Mouse (Mus musculus) kidney, adult 2 months (tissue): ENCODE measurements at regions not wholly inside any gene's neighbourhood (a gene's known extent, or its start where the extent isn't known, plus 50 kb on each side); places are given as distances from the start of the nearest gene placed in this dataset.

Source experiments
- DNase-seq: peaks from one replicate; pipeline ENCODE4 v3.0.0; 2021
- H3K27ac ChIP-seq: fragments of 200-500 bp; 2 replicates; pipeline ENCODE4 v1.5.1; 2012; ENCODE audit warnings: low read depth, low read length, control low read depth, inconsistent platforms; ENCODE audit not compliant: insufficient read depth
- H3K27me3 ChIP-seq: fragments of 200-500 bp; replicated peaks from 2 replicates; pipeline ENCODE4 v1.6.1; 2012; ENCODE audit warnings: mild to moderate bottlenecking, moderate library complexity, low read length, inconsistent platforms; ENCODE audit not compliant: control insufficient read depth, insufficient read depth
- H3K36me3 ChIP-seq: fragments of 200-500 bp; 2 replicates; pipeline ENCODE4 v1.6.1; 2012; ENCODE audit warnings: mild to moderate bottlenecking, moderate library complexity, low read length, inconsistent platforms; ENCODE audit not compliant: control insufficient read depth, insufficient read depth
- H3K4me1 ChIP-seq: fragments of 200-500 bp; 2 replicates; pipeline ENCODE4 v1.6.1; 2011; ENCODE audit warnings: low read length; ENCODE audit not compliant: control insufficient read depth, insufficient read depth
- H3K4me3 ChIP-seq: fragments of 200-500 bp; 2 replicates; pipeline ENCODE4 v1.5.1; 2011; ENCODE audit warnings: mild to moderate bottlenecking, low read depth, low read length, control low read depth; ENCODE audit not compliant: insufficient read depth
- CTCF ChIP-seq: fragments of 200-500 bp; conservative IDR thresholded peaks from 2 replicates; pipeline ENCODE4 v1.5.1; 2011; ENCODE audit warnings: low read depth, mild to moderate bottlenecking, control low read depth, low read length, moderate library complexity, mixed read lengths; ENCODE audit not compliant: insufficient read depth, insufficient read length
- POLR2A ChIP-seq: fragments of 200-500 bp; IDR thresholded peaks from one replicate; pipeline ENCODE4 v1.6.1; 2011; ENCODE audit warnings: low read depth, low read length, control low read depth
- WGBS: fragments of 180-500 bp; shearing (Covaris S2); methylation state at CpG from one replicate; pipeline ENCODE4 v1.1.7; 2018; 5-methylcytosine and 5-hydroxymethylcytosine counted together

DNA sequence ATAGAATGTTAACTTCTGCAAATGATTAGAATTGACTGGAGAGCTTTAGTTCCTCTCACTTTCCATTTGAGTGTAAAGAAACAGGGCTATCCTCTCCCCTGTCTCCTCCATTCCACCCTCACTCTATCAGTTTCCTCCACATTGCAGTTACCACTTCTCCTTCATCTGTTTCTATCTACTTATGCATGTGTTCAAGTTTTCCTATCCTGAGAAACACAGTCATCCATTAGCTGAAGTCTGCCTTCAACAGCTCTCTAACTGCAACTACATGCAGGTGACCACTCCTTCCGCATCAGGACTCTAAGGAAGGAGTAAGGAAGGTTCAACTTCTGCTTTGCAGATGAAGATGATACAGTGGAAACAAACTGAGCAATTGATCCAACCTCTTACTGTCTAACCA lies 291.4 kb downstream of the Mycn start:
- TF ChIP-seq CTCF: no peak
- TF ChIP-seq POLR2A: no peak
- Histone ChIP-seq H3K27me3 (no peaks in the 10 kb centered on the region; the same call in 1 of the 2 replicates), H3K27ac (no peak overlapping the region), H3K4me3 (no peak overlapping the region), H3K36me3 (no peaks in the 10 kb centered on the region), H3K4me1 (no peaks in the 10 kb centered on the region)
- DNase-seq: no peak
- 94% methylated on average over 1 of the region's 1 CpGs for WGBS

DNA sequence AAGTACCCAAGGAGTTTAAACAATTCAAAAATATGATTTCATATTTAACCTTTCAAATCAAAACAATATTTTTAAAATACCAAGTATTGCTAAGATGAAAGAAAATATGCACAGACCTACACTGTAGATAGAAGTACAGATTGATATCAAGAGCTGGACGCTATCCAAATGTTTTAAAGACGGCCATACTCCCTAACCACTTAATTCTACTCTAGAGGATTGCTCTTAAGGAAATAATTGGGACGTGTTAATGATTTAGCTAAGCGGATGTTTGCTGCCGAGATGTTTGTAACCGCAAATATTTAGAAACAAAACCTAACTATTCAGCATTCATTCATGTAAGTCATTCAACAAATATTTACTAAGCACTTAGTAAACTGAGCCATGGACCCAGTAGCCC lies 294.2 kb downstream of the Mycn start:
- no peak overlapping the region for H3K4me3 ChIP-seq
- TF ChIP-seq POLR2A: no peak
- TF ChIP-seq CTCF: no peak
- whole genome bisulfite sequencing: 39% methylated on average over 6 of the region's 6 CpGs
- H3K4me1 ChIP-seq: no peaks in the 10 kb centered on the region
- H3K27ac ChIP-seq: no peak overlapping the region
- no peak for DNase-seq
- H3K27me3 ChIP-seq: no peaks in the 10 kb centered on the region
- H3K36me3 ChIP-seq: no peaks in the 10 kb centered on the region

DNA sequence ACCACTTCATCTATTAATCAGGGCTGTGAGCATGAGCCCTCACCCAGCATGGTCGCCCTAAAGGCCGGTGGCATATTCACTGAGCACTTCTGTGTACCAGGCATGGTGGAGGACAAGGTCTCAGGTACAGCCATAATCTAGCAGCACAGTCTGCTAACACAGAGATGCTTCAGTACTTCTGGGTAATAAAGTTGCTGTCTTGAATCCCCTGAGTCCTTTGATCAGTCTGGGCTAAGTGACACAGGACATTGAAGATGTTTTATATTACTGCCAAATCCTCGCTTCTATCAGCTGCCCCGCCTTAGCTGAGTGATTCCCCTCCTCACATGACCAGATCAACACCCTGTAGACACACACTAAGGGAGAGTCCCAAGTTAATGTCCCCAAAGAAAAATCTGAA lies 296.5 kb downstream of the Mycn start:
- no peaks in the 10 kb centered on the region for H3K4me1 ChIP-seq
- no peaks in the 10 kb centered on the region for H3K36me3 ChIP-seq
- no peak for DNase-seq
- no peak for TF ChIP-seq POLR2A
- no peak overlapping the region for H3K27ac ChIP-seq
- H3K4me3 ChIP-seq: no peak overlapping the region
- 78% methylated on average over 4 of the region's 4 CpGs for WGBS
- H3K27me3 ChIP-seq: no peaks in the 10 kb centered on the region

DNA sequence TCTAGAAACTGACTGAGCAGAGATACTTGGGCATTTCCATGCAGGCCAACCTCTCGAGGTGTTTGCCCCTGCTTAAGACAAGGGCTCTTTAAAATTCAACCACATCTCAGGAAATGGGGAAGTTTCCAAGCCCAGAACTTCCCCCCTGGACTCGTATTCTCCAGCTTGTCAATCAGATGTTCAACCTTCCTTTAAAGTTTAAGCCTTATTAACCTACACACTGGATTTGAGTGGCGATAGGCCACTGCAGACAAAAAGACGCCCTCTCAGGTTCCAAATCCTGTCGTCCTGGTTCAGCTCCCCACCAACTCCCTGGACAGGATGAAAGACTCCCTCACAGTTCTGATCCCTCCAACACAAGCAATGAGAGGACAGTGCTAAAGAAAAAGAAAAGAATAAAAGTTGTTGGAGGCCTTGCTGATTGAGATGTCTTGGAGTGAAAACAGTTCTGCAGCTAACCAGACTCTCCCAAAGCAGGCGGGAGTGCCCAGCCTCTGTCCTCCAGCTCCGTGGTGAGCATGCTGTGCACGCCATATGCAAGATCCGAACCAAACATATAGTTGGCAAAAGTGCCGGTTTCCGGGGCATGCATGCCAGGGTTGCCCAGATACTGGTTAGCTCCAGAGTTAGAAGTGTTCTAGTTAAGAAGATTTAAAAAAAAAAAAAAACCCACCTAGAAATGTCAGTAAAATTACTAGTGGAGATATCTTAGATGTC lies 298.3 kb downstream of the Mycn start:
- Histone ChIP-seq H3K4me3 (no peak overlapping the region), H3K36me3 (no peaks in the 10 kb centered on the region), H3K4me1 (no peaks in the 10 kb centered on the region), H3K27ac (no peak overlapping the region), H3K27me3 (no peaks in the 10 kb centered on the region)
- WGBS: 56% methylated on average over 11 of the region's 11 CpGs
- TF ChIP-seq CTCF (no peak), POLR2A (no peak)
- no peak for DNase-seq

DNA sequence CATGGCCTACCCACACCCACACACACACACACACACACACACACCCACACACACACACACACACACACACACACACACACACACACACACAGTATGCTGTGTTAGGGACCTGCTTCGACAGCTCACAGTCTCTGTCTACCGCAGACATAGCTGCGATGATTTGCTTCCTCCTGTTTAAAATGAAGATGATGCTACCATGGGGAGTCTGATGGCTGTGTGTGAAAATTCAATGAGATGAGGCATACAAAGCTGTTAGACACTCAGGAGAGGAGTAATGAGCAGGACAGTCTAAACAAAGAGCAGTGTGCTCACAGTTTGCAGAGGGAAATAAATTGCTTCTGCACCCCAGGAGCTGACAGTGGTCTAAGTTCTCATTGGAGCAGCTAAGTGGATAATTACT lies 306.4 kb downstream of the Mycn start:
- no peak for TF ChIP-seq CTCF
- no peak for TF ChIP-seq POLR2A
- Histone ChIP-seq H3K4me1 (no peaks in the 10 kb centered on the region), H3K36me3 (no peaks in the 10 kb centered on the region), H3K4me3 (no peak overlapping the region), H3K27me3 (no peaks in the 10 kb centered on the region), H3K27ac (no peak overlapping the region)
- no peak for DNase-seq
- 96% methylated on average over 3 of the region's 3 CpGs for WGBS

DNA sequence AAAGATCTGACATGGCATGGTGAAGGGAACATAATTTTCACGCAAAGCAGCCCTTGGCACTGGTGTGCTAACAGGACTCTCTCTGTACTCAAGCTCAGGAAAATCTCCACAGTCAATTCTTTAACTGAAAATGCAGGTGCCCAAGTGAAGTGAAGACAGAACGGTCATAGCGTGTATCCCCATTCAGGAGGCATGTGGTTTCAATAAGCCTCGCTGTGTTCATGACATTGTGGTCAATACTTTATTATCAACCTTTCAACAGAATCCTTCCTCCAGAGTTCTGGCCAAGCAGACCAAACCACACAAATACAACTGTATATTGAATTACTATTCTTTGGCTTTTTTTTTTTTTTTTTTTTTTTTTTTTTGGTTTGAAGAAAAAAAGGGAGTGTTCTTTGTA lies 314.1 kb downstream of the Mycn start:
- H3K36me3 ChIP-seq: no peaks in the 10 kb centered on the region
- H3K4me3 ChIP-seq: no peak overlapping the region
- H3K4me1 ChIP-seq: no peaks in the 10 kb centered on the region
- no peaks in the 10 kb centered on the region for H3K27me3 ChIP-seq
- 94% methylated on average over 4 of the region's 4 CpGs for WGBS
- no peak overlapping the region for H3K27ac ChIP-seq
- no peak for DNase-seq
- no peak for TF ChIP-seq POLR2A
- TF ChIP-seq CTCF: no peak

DNA sequence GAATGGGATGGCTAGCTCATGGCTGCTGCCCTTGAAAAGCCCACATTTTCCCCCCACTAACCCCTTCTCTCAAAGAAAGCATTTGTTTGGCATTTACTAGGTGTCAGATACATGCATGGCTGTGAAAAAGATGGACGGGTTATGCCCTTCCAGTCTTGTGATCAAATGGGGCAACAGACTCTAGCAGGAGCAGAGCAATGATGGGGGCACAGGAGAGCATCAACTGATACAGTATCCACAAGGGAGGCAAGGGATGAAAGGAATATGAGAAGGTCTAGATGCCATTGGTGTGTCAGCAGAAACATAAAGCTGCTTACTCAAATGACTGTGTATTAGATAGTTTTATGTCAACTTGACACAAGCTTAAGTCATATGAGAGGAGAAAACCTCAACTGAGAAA lies 315.9 kb downstream of the Mycn start:
- Histone ChIP-seq H3K4me3 (no peak overlapping the region), H3K27ac (no peak overlapping the region), H3K27me3 (no peaks in the 10 kb centered on the region), H3K36me3 (no peaks in the 10 kb centered on the region), H3K4me1 (no peaks in the 10 kb centered on the region)
- no peak for TF ChIP-seq POLR2A
- TF ChIP-seq CTCF: no peak
- 68% methylated on average over 1 of the region's 1 CpGs for WGBS
- DNase-seq: no peak

DNA sequence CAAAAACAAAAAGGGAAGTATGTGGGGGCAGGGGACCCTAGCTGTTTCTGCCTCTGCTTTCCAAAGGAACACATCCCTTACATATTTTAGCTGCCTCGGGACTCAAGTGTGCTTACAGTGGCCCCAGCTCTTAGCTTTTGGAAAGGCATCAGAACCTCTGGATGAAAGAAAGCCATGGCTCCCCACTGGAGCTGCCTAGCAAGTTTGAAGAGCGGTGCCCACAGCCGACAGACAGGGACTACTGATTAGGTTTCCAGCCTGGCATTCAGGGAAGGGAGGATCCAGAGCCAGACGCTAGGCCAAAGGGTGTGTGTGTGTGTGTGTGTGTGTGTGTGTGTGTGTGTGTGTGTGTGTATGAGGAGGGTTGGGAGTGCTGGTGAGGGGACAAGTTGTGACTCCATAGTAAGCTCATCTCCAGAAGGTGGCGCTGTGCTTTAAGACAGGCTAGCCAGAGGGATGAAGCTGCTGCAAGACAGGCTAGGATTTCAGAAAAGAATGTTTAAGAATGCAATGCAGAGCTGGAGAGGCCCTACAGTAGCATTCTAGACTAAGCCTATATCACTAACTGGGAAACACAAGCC lies 318.9 kb downstream of the Mycn start:
- no peaks in the 10 kb centered on the region for H3K27me3 ChIP-seq
- no peak for TF ChIP-seq POLR2A
- TF ChIP-seq CTCF: peak; percentile 80
- no peaks in the 10 kb centered on the region for H3K4me1 ChIP-seq
- H3K27ac ChIP-seq: no peak overlapping the region
- 24% methylated on average over 5 of the region's 5 CpGs for WGBS
- H3K4me3 ChIP-seq: no peak overlapping the region
- H3K36me3 ChIP-seq: no peaks in the 10 kb centered on the region
- DNase-seq: peak; percentile 80
